Mouse (Mus musculus): ENCODE measurements around the gene Spaca1.
"Not testable (repeated sequence)": the region's sequence is repeated elsewhere in the genome, so short reads cannot be mapped to it uniquely, and the experiment has no call there.

Gene Spaca1

GRCm38 (mm10) chr4:34049571-34050255, at the start of gene Spaca1:
Gene Spaca1 (minus strand): TSS chr4:34050191.
- DNase-seq: no peak

DNA sequence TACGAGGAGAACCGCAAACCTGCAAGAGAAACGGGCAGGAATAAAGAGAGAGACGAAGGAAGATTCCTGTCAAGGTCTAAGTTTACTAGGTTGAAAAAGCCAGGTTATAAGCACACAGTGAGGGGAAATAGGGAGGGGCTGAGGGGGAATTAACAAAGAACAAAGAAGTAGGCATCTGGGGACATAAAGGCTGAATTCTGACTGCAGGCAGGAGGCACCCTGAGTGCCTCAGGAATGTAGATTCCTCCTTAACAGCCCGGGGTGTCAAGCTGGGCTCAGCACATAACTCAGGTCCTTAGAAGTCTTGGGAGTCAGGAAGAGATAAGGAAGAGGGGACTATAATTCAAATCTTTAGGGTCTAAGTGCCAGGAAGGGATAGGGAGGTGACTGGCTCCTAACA, 37.3 kb upstream of the Spaca1 start:
- not testable (repeated sequence) for DNase-seq

DNA sequence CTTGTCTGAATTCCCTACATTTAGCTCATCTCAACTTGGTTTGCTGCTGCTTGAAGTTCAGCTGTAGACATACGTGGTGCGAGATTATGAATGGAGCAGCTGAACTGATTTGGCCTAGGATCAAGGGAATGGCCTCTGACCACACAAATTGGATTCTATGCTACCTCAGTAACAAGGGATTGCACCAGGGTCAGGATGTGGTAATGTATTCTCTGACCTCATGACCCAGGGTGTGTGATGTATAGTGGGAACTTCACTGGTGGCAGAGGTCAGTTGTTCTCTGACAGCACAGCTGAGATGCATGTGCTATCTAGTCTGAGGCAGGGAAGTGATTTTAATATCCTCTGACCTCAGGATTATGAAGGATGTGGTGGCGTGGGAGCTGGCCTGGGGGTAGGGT, 31.1 kb upstream of the Spaca1 start:
- no peak for DNase-seq

- no peak for DNase-seq
Measured at GRCm38 (mm10) chr4:34069002-34069401, 19.0 kb upstream of the Spaca1 start.

DNA sequence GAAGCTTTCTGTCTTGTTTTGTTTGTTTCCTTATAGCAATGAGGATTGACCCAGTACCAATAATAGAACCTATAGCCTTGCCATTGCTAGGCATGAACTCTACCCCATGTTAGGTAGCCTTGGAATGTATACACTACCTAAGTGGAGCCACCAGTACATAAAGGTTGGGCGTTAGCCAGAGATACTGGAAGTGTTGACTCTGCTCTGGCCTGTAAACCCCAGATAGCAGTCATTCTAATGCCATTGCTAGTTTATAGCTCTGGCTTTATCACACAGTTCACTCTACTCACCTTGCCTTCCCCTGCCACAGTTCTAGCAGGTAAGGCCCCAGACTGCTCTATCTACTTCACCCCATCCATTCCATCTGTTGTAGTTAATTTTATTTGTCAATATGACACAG, 8.3 kb upstream of the Spaca1 start:
- DNase-seq: no peak

DNA sequence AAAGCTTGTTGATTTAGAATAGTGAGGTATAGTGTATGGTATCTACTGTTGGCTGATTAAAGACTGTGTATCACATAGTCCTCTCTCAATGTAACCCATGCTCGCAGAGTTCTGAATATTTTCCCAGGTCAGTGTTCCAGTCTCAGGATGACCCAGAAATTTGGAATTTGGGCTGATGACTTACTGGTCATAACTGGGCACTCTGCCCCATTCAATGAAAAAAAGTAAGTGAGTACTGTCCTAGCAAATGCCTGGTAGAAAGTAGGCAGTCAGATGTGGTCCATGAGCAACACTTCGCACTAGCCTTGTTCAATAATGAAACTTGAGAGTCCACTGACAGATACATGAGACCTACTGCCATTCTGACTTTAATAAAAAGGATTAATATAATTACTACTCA, 23.2 kb downstream of the Spaca1 start:
- DNase-seq: no peak

DNA sequence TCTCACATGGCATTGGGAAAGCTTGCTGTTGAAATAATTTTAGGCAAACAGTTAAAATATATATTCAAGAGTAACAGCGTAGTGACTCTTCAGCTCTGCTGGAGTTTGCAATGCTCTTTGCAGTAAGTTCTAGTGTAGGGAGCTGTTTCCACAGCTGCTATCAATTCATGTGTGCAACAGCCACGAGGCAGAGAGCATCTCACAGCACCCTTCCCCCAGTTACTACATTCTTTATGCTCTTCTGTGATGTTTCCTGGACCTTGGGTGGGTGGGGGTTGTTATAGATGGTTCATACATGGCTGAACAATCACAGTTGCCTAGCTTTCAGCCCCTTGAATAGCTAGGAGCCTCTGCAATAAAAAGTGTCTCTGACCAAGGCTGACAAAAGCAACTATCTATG, 28.5 kb downstream of the Spaca1 start:
- no peak for DNase-seq

DNA sequence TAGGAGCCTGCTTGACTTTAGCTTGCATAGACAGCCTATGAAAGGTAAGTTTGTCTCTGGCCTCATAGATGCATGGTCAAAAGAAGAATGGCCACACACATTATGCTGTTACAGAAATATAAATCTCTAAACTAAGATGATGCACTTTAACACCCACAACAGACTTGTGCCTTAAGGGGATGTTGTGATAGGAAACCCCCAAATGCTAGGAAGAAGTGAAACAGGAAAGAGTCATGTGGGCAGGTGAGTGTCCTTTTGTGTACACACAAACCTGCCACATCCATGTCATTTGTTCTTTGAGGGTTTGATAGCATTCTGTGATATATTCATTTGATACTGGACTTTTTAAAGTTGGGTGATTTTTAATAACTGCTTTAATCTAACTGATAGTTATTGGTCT, 53.6 kb downstream of the Spaca1 start:
- no peak for DNase-seq

DNA sequence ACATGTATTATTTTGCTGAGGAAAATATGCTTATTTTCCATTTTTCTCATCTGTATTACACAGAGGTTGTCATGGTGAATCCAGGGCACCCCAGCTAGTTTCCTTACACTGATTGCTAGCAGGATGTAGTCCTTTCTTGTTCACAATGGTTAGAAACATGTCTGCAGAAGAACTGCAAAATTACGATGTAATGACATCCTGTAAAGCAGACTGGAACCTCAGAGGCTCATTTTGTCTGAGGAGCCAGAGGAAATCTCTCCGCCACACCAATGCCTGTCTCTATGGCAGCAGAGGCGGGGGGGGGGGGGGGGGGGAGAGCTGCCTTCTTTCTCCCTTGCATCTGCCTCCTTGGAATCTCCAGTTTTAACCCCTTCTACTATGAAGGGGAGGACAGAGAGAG, 57.3 kb downstream of the Spaca1 start:
- DNase-seq: no peak

DNA sequence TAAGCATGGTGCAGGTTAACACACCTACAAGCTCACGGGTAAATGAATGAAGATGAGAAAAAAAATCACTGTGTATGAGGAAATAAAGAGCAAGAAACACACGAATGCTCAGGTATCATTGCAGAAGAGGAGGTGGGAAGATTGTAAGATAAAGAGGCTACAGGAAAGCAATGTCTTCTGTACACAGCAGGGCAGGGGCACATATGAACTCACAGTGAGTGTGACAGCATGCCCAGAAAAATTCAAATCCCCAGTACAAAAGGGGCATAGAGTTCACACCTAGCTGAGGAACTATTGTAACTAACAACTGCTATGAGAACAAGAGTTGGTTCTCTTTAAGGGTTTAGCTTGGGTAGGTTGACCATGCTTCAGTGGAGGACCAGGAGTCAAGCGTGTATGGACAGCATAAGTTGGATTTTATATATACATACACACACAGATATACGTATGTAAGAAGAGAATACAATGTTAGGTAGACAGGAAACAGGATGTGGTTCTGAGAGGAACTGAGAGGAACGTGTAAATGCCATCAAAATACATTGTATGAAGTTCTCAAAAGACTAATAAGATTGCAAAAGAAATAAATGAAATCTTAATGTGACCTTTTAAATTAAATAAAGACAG, 61.4 kb downstream of the Spaca1 start:
- DNase-seq: no peak
